Mouse (Mus musculus) thymus, postnatal 14 days (tissue): ENCODE data around the gene Gstm6.
"Not testable (repeated sequence)": the region's sequence is repeated elsewhere in the genome, so short reads cannot be mapped to it uniquely, and the experiment has no call there.

Source experiments
- DNase-seq: peaks from one replicate; pipeline ENCODE4 v3.0.0; 2021

The Gstm6 gene

DNA sequence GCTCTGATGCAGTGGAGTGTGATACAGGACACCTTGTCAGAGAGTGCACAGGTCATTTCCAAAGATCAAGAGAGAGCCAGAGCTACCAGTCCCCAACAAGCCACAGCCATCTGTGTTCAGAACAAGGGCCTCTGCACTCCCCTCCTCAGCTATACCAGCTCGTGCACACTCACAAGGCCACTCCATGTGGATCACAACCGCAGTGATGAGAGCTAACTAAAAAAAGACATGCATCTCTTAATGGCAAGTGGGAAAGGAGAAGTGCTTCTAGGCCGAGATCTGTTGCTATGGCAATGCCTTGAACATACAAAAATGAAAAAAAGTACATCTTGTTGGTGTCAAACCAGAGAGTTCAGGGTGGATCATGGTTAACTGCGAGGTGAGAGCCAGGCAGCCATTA is 3.7 kb downstream of the Gstm6 start:
- no peak for DNase-seq

DNA sequence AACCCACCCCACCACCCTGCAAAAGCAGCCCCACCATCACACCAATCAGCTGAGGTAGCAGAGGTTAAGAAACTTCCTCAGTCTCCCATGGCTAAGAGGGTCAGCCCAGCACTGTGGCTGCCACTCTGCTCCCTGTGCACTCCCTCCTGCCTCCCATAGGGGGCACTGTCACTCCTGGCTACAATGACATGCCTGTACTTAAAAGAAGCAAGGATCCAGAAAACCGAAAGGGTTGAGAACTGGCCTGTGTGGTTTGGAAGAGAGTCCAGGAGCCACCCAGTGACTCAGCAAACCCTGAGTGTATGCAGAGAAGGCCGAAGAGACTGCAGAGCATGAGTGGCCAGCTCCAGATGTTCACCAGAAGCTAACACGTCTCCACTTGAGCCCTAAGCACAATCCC is 4.1 kb downstream of the Gstm6 start:
- DNase-seq: peak; percentile 58

DNA sequence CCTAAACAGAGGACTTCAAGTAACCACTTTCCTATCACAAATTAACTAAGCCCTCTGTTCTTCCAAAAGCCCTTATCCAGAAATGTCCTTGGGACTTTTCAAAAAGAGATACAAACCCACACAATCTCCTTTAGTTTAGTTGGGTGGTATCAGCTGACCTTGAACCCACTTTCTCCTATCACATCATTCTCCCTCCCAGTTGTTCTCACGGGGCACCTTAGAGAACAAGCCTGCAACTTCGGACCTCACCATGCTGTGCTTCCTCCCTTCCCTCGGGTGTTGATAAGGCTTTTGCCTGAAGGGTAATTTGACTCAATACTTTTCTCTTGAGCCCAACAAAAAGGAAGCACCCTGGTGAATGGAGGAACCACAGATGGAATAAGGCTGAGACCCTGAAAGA is 7.7 kb downstream of the Gstm6 start:
- no peak for DNase-seq

DNA sequence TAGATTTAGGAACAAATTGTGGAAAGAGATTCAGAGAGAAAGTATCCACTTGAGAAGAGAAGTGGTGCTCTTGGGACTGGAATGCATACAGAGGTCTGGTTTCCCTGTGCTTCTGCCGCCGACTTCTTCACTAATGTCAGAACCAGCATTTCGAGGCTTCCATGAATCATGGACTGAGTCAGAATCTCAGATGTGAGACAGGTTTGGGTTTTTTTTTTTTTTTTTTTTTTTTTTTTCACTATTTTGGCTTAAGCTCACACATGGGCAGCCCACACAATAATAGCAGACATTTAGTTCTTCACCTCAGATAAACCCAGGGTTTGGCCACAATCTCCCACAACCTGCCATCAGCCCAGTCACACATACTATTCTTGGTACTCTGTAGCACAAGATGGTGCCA is 8.3 kb downstream of the Gstm6 start:
- no peak for DNase-seq

DNA sequence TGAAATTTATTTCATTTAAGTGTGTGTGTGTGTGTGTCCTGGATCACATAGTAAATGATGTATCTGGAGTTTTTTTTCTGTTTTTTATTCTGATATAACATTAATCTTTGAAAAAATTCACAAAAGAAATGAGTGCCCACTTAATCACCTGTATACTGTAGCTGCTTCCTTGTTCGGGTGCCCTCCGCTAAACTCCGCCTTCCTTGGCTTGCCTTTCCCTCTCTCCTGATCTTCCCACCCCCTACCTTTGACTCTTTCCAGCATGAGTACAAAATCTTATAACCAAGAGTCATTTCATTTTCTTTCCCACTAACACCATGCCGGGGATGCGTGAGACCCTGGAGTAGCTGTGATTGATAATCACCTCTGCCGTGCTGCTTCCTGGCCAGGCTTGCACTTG is 11.4 kb downstream of the Gstm6 start:
- DNase-seq: no peak

DNA sequence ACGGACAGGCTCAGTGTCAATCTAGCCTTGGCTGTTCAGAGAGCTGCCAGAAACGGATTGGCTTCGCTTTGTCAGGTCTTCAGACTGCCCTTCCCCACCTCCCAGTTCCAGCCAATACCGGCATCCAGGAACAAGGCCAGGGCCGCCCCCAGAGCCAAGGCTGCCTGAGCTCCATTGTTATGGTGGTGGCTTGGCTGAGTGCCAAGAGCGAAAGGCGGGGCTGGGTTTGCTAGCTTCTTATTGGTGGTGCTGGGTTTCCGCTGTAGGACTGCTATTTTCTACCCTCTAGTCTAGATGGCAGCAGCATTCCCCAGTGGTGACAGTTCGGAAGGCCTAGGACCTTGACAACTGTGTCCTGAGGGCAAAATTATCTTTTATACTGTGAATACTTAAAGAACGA is 11.9 kb downstream of the Gstm6 start, which contains the start of gene Gstm7:
Gene Gstm7, minus strand, starts transcription at position 148 of the 400 bp plus-strand sequence.
- peak; percentile 88 for DNase-seq

DNA sequence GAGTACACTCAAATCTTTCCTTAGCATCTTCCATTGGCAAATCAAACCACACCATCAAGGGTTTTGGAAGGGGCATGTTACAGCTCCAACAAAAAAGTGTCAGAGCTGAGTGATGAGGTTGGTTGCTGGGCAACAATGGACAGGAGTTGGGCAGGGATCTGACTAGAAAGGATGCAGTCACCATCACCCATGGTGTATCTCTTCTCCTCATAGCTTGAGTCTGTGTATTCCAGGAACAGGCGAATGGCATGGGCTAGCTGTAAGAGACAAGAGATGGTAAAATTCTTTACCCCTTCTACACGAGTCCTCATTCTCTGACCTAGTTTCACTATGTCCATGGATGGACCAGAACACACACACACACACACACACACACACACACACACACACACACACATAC is 12.4 kb downstream of the Gstm6 start:
- no peak for DNase-seq

DNA sequence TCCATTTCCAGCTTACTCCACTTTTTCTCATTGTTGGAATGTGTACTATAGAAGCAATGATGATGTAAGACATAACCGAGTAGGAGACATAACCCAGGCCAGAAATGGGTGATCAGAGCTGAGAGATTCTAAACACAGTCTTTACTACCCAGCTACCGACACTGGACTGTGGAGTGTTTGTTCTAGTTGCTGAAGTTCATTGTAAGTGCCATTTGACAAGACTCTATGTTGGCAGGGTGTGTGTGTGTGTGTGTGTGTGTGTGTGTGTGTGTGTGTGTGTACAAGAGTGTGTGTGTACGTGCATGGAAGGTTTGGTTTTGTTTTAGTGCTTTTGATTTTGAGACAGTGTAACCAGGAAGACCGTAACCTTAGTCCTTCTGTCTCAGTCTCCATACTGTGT is 13.8 kb downstream of the Gstm6 start:
- no peak for DNase-seq

DNA sequence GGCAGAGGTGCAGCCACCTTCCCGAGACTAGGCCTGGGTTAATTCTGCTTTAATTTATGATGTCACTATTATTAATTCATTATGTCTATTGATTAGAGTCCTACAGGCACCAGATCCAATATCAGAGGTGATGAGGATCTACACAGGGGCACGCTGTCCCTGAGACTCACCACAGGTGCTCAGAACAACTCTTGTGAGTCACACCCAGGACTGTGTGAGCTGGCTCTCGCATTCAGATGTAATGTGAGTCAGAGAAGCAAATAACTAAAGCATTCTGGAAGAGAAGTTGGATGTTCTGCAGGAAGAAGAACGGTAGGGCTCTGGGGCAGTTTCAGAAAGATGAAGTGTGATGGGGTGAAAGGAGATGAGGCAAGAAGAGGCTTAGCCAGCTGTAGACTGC is 14.3 kb downstream of the Gstm6 start:
- DNase-seq: no peak

DNA sequence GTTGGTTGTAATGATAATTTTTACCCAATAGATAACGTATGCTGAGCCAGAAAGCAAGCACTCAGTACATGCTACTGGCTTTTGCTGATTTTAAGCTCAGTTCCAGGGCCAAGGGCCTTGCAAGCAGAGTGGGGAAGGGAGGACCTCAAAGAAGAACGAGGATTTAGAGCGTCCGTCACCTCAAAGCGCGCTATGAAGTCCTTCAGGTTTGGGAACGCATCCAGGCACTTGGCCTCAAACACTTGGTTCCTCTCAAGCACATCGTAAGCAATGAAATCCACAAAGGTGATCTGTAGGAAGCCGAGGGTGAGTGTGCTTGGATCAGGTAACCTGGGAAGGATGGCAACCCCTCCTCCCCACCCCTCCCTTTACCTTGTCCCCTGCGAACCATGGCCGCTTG is 14.9 kb downstream of the Gstm6 start:
- no peak for DNase-seq

DNA sequence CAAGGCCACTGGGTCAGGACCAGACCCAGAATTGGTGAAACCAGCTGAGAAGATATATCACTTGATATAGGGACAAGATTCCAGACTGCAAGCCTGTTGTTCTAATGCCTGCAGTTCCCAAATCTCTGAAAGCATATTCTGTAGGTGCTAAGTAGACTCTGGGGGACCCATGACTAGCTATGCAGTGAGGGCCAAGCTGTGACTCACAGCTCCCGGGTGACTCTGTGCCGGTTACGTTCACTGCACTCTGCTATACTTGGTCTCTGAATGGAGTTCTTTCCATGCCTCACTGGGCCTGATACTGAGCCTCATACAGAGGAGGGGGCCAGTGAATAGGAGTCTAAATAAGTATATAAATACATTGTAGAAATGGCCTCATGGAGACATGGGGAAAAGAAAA is 15.7 kb downstream of the Gstm6 start:
- DNase-seq: no peak

DNA sequence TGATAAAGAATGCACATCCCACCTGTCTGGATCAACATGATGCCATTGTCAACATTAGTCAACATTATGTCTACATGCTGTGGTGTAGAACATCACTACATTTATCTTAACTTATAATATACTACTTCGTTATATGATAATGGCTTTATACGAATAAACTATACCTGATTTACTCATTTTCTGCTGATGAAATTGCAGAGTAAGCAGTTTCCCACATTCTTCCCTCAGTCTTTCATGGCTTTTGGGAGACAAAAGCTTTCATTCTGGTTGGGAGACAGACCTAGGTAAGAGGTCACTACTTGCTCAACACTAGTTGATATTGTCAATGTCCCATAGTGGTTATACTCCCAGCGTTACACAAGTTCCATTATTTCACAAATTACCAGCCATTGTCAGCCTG is 18.2 kb downstream of the Gstm6 start:
- DNase-seq: no peak

DNA sequence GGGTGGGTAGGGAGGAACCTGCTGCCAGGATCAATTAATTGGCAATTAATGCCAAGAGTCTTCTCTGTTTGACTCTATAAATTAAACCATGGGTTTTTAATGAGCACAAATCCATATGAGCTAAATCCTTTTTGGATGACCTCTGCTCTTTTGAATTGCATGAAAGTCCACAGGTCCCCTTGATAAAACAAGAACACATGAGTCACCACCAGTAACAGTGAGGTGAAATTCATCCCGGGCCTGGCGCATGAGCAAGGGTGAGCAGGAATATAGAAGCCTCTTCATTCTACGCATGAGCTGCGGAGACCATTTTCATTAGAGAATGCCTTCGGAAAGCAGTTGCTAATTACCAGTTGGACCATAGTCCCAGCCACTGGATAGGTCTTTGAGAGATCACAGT is 23.2 kb downstream of the Gstm6 start:
- no peak for DNase-seq

DNA sequence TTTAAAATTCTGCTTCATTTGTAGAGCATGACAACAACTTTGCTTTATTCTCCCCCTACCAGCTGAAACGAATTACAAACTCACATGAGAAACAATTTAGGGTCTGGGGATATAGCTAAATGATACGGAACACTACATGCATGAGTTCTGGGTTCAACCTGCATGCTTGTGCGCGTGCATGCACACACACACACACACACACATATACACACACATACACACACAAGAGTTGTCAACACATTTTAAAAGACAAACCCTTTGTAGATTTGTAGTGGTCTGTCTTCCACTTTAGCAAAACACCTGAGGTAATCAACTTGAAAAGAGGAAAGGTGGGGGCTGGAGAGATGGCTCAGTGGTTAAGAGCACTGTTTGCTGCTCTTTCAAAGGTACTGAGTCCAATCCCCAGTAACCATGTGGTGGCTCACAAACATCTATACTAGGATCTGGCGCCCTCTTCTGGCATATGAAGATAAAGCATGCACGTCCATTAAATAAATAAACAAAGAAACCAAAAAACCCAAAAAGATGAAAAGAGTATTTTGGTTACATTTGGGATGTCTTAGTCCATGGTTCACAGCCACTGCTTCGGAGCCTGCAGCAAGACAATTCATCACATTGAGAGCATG is 25.7 kb downstream of the Gstm6 start:
- peak; percentile 55 for DNase-seq

DNA sequence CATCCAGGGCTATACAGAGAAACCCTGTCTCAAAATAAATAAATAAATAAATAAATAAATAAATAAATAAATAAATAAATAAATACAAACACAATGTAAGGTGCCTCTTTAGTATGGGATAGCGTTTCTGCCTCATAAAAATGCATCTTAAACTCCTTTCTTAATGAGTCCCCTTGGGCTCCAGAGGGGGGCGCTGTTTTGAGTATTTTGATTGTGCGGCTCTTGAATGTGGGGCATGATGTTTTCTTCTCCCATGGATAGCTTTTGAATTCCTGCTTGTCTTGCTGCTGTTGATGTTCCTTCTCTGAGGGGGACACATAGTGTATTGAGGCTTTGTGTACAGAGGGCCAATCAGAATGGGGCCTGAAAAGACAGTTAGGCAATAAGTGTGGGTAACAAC is 26.5 kb downstream of the Gstm6 start:
- no peak for DNase-seq

DNA sequence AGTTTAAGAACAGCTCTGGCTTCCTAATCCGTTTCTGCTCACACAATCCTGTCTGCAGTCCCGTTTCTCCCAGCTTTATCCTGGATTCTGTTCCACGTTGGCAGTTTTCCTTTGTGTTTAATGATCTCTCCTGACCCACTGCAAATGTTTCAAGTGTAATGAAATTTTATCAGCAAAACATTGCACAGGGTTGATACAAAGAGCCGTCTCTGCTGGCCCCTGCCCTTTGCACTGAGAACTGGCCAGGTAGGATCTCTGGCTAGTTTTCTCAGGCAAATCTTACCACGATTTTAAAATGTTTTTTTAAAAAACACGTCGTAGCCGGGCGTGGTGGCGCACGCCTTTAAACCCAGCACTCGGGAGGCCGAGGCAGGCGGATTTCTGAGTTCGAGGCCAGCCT is 26.9 kb downstream of the Gstm6 start:
- no peak for DNase-seq

DNA sequence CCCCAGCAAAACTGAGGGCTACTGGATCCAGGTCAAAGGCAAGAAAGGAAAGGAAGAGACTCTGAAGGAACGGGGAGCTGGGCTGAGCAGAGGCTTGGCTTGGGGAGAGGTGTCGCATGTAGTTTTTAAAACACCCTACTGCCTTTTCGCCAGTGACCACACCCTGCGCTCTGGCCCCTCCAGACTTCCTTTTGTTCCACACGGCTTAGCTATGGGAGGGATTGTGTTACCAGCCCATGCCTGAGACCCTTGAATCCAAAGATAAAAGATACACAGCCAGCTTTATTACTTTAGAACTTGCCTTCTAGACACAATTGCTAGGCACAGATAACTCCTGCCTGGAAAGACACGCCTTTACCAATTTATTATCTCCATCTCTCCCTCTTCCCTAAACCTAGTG is 37.6 kb downstream of the Gstm6 start:
- DNase-seq: no peak

DNA sequence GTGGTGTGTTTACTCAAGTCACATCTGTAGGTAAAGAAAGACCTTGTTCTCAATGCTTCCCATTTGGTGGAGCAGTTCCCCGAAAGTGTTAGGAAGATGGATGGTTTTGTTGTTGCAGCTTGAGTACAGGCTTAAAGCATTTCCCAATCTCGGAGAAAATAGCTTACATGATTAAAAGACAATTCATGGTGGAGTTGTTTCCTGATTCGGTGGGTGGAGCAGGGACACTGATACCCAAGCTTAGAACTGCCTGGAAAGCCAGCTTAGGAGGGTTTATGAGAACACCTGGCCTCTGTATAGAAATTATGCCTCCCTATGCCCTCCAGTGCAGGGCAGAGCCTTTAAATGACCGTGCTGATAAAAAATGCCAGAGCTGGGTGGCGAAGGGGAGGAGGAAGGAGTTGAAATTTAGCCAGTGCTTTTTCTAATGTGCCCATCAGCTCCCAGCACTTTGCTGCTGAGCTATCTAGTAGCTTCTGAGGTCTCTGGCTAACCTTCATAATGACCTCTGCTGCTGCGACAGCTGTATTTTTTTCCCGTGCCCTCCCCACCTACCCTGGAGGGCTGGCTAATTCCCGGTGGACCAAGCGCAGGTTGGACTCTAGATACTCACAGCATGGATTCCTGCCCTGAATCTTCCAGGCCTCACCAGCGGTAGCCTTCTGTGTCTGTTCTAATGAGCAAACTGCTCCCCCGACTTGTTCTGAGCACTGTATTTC is 42.4 kb downstream of the Gstm6 start:
- DNase-seq: no peak

DNA sequence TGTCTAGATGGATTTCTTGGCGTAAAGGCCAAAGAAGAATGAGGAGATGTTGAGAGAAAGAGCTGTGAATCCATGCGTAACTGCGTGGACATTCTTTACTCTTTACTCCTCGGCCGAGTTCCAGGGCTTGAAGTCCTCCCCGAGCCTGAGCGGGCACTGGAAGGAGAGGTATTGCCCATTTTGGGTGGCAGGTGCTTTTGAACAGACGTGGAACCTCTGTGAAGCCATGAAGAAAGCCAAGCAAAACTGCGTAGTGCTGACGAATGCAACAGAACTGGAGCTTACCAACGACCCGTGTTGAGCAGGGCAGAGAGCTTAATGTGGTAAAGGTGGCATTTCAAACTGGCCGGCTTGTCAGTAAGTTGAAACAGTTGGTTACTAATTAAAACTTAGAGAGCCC is 44.9 kb downstream of the Gstm6 start:
- DNase-seq: no peak

DNA sequence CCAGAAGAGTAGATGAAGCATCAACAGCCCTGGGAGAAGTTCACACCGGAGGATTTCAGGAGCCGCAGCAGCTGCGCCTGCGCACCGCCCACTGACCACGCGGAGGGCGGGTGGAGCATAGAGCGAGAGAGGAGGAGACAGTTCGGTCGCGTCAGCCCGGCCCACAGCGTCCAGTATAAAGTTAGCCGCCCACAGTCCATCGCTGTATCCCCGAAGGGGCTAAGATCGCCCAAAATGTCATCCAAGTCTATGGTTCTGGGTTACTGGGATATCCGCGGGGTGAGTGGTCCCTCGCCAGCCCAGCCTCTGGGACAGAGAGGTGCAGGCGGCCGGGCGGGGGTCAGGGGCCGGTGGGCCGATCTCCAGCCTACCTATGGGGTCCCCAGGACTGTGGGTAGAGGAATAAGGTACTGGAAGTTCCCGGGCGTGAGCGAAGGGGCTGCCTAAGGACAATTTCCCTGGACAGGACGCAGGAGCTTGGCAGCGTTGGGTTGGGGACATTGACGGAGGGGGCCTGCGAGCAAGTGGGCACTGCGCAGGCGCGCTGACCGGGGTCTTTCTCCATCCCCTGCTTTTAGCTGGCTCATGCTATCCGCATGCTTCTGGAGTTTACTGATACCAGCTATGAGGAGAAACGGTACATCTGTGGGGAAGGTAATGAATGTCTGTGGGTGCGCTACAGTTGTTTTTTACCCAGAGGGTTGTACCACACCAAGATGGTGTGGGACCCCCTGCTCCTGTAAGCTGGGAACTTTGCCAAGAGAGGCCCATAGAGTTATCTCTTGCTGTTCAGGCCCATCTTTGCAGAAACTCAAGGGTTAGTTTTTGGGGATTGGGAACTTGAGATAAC is 47.6 kb downstream of the Gstm6 start, which contains the start of gene Gstm5:
Gene Gstm5, plus strand, starts transcription at position 102 of the 850 bp plus-strand sequence.
- peak; percentile 16 for DNase-seq

DNA sequence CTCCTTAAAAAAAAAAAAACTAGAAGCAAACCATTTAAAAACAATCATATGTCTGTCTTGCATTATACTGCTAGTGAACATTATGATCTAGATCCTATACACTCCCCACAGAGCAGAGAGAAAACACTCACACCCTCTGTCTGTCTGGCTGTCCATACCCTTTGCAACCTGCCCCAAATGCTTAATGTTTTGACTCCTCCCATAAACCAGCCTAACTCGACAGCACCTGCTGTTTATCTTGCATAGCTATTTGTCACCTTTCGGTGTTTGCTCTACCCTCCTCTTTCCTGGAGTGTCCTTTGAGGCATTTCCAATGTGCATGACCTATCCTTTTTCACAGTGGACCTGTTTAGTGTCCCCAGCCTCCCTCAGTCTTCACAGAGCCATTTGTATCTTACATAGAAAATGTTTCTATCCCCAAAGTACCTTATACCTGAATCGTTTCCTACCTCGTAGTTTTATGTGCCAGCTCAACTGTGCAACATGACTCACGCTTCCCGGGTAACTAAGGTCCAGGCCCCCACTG is 48.3 kb downstream of the Gstm6 start:
- DNase-seq: no peak

DNA sequence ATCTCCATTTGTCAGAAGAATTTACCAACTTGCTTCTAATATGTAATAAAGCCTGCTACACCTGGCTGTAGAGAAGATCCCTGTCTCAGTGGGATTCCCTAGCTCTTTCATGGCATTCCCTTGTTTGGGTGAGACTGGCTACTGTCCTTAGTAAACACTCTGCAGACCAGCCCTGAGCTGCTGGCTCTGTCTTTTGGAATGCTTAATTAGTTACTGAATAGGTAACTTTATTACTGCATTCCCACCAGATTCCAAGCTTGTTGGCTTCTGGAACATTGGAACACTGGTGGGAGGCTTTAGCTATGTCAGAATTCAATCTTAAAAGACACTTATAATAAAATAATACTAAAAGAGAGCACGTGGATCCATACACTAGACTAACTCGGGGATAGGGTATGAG is 54.3 kb downstream of the Gstm6 start:
- DNase-seq: not testable (repeated sequence)
